Mouse (Mus musculus) inflammation-experienced regulatory T-cells, adult 16 weeks (primary cell): ENCODE results near the gene Hyal5. TPM values are rescaled to one million over a fixed set of nuclear protein-coding genes. Genes with fewer than 3 reads are reported as not detected.

ENCODE experiments used
- polyA plus RNA-seq: library from polyadenylated mRNA; unstranded; fragments of 100-300 nt; shearing (Covaris generic); gene quantifications from one replicate; pipeline ENCODE4 v1.2.1, GENCODE M21; 2017

The Hyal5 gene
- not detected for polyA plus RNA-seq

GRCm38 (mm10) chr6:24857697-24858096, at the start of gene Hyal5:
Gene Hyal5 (plus strand): TSS chr6:24857997.

Other genes with a start within 250 kb of the Hyal5 start
- 15.6 TPM for gene Wasl, start 193.0 kb upstream of the Hyal5 start, polyA plus RNA-seq
- gene Hyal6, start 124.8 kb upstream of the Hyal5 start, polyA plus RNA-seq: not detected
- gene Hyal4, start 109.7 kb upstream of the Hyal5 start, polyA plus RNA-seq: not detected
- not detected for gene Spam1, start 66.8 kb upstream of the Hyal5 start, polyA plus RNA-seq
- not detected for gene Tmem229a, start 98.3 kb downstream of the Hyal5 start, polyA plus RNA-seq